Mouse (Mus musculus): ENCODE measurements around the gene Dlx6.

GRCm38 (mm10) chr6:6875676-6876075, 12.5 kb downstream of the Dlx6 start:
- TF ChIP-seq CHD2 (IDR thresholded peaks at IDR 0.05; ENCODE audit: low read depth, low read length), result no peak
- TF ChIP-seq ZNF384 (IDR thresholded peaks at IDR 0.05; ENCODE audit: low read depth, low read length), result no peak
